Mouse (Mus musculus) MEL (cell line): Measurements from ENCODE around the gene Apc2. TPM values are rescaled to one million over a fixed set of nuclear protein-coding genes. Genes with fewer than 3 reads are reported as not detected.
A peak's percentile ranks its signal among the peaks of the same experiment; 100 is the strongest.

Source experiments
- DNase-seq: peaks from one replicate; pipeline ENCODE4 v3.0.0; 2011; ENCODE audit warnings: low read depth, low spot score
- H3K27ac ChIP-seq: 2 replicates; pipeline ENCODE4 v1.5.1; 2012; ENCODE audit warnings: low read depth, mild to moderate bottlenecking, control low read depth, low read length, moderate library complexity; ENCODE audit not compliant: control insufficient read depth
- H3K27me3 ChIP-seq, 2 experiments: fragments of 150-350 bp in 1 of 2; sonication (generic) in 1 of 2; 2 replicates each; pipeline ENCODE4 v1.6.1; 2012; ENCODE audit warnings: low read length in 2 of 2, mild to moderate bottlenecking in 2 of 2, improper control_type of control experiment in 1 of 2, moderate library complexity in 1 of 2; ENCODE audit not compliant: insufficient read depth in 2 of 2, control insufficient read depth in 1 of 2
- H3K36me3 ChIP-seq, 2 experiments: 2 replicates each; pipeline ENCODE4 v1.6.1; 2012 to 2014; ENCODE audit warnings: low read length in 2 of 2, improper control_type of control experiment in 1 of 2, inconsistent platforms in 1 of 2, mild to moderate bottlenecking in 1 of 2; ENCODE audit not compliant: insufficient read depth in 2 of 2, control insufficient read depth in 1 of 2
- H3K4me1 ChIP-seq, 2 experiments: fragments of 150-350 bp in 1 of 2; sonication (generic) in 1 of 2; 2 replicates each; pipeline ENCODE4 v1.6.1; 2012; ENCODE audit warnings: low read length in 2 of 2, improper control_type of control experiment in 1 of 2, mild to moderate bottlenecking in 1 of 2; ENCODE audit not compliant: insufficient read depth in 2 of 2, control insufficient read depth in 1 of 2
- H3K4me3 ChIP-seq, 2 experiments: fragments of 150-350 bp in 1 of 2; sonication (generic) in 1 of 2; 2 replicates each; pipeline ENCODE4 v1.5.1; 2012; ENCODE audit warnings: low read depth in 2 of 2, low read length in 2 of 2, mild to moderate bottlenecking in 2 of 2, moderate library complexity in 2 of 2, control low read depth in 1 of 2, improper control_type of control experiment in 1 of 2; ENCODE audit not compliant: control insufficient read depth in 1 of 2, insufficient read depth in 1 of 2
- H3K79me2 ChIP-seq: 2 replicates; pipeline ENCODE4 v1.6.1; 2012; ENCODE audit warnings: mild to moderate bottlenecking, low read length, moderate library complexity; ENCODE audit not compliant: control insufficient read depth, poor library complexity, insufficient read depth
- H3K9ac ChIP-seq: 2 replicates; pipeline ENCODE4 v1.6.1; 2012; ENCODE audit warnings: low read depth, mild to moderate bottlenecking, control low read depth, low read length, moderate library complexity; ENCODE audit not compliant: control insufficient read depth, poor library complexity, severe bottlenecking
- H3K9me3 ChIP-seq: fragments of 150-350 bp; sonication (generic); replicated peaks from 2 replicates; pipeline ENCODE4 v1.6.1; 2012; ENCODE audit warnings: mild to moderate bottlenecking, low read length, improper control_type of control experiment, moderate library complexity; ENCODE audit not compliant: insufficient read depth
- CHD1 ChIP-seq: IDR thresholded peaks from 2 replicates; pipeline ENCODE4 v1.6.1; 2012; ENCODE audit warnings: low read depth, mild to moderate bottlenecking, inconsistent platforms, low read length, improper control_type of control experiment
- E2F4 ChIP-seq: IDR thresholded peaks from 2 replicates; pipeline ENCODE4 v1.6.1; 2011; ENCODE audit warnings: low read depth, low read length, improper control_type of control experiment, borderline replicate concordance
- ETS1 ChIP-seq: IDR thresholded peaks from 2 replicates; pipeline ENCODE4 v1.6.1; 2012; ENCODE audit warnings: low read depth, mild to moderate bottlenecking, inconsistent platforms, low read length, improper control_type of control experiment, moderate library complexity
- GABPA ChIP-seq: IDR thresholded peaks from 2 replicates; pipeline ENCODE4 v1.6.1; 2012; ENCODE audit warnings: low read depth, mild to moderate bottlenecking, inconsistent platforms, low read length, improper control_type of control experiment, moderate library complexity
- HCFC1 ChIP-seq: IDR thresholded peaks from 2 replicates; pipeline ENCODE4 v1.6.1; 2012; ENCODE audit warnings: low read depth, mild to moderate bottlenecking, inconsistent platforms, low read length, improper control_type of control experiment, moderate library complexity
- KAT2A ChIP-seq: conservative IDR thresholded peaks from 2 replicates; pipeline ENCODE4 v1.6.1; 2012; ENCODE audit warnings: low read depth, low read length, improper control_type of control experiment, inconsistent platforms
- MXI1 ChIP-seq: IDR thresholded peaks from 2 replicates; pipeline ENCODE4 v1.6.1; 2011; ENCODE audit warnings: mild to moderate bottlenecking, low read depth, low read length, improper control_type of control experiment
- MYB ChIP-seq: IDR thresholded peaks from 2 replicates; pipeline ENCODE4 v1.6.1; 2011; ENCODE audit warnings: mild to moderate bottlenecking, low read depth, low read length, improper control_type of control experiment
- MYC ChIP-seq: IDR thresholded peaks from 2 replicates; pipeline ENCODE4 v1.6.1; 2011; ENCODE audit warnings: low read depth, mild to moderate bottlenecking, low read length, improper control_type of control experiment, moderate library complexity
- NELFE ChIP-seq: IDR thresholded peaks from 2 replicates; pipeline ENCODE4 v1.6.1; 2011; ENCODE audit warnings: low read depth, low read length, improper control_type of control experiment
- NRF1 ChIP-seq: IDR thresholded peaks from 2 replicates; pipeline ENCODE4 v1.6.1; 2014; ENCODE audit warnings: low read depth, mild to moderate bottlenecking, inconsistent platforms, low read length, improper control_type of control experiment, moderate library complexity; ENCODE audit not compliant: poor library complexity, insufficient read depth, severe bottlenecking
- POLR2AphosphoS2 ChIP-seq: IDR thresholded peaks from 2 replicates; pipeline ENCODE4 v1.6.1; 2011; ENCODE audit warnings: low read length, improper control_type of control experiment
- RAD21 ChIP-seq: IDR thresholded peaks from 2 replicates; pipeline ENCODE4 v1.6.1; 2011; ENCODE audit warnings: mild to moderate bottlenecking, low read depth, low read length, improper control_type of control experiment
- RCOR1 ChIP-seq: IDR thresholded peaks from 2 replicates; pipeline ENCODE4 v1.6.1; 2012; ENCODE audit warnings: low read depth, mild to moderate bottlenecking, inconsistent platforms, low read length, improper control_type of control experiment
- TAL1 ChIP-seq: IDR thresholded peaks from 2 replicates; pipeline ENCODE4 v1.6.1; 2012; ENCODE audit warnings: mild to moderate bottlenecking, inconsistent platforms, low read length, moderate library complexity, mixed read lengths
- TBP ChIP-seq: IDR thresholded peaks from 2 replicates; pipeline ENCODE4 v1.8.0; 2011; ENCODE audit warnings: low read depth, low read length, improper control_type of control experiment
- TCF12 ChIP-seq: IDR thresholded peaks from 2 replicates; pipeline ENCODE4 v1.6.1; 2014; ENCODE audit warnings: low read depth, mild to moderate bottlenecking, inconsistent platforms, low read length, improper control_type of control experiment, moderate library complexity
- UBTF ChIP-seq: IDR thresholded peaks from 2 replicates; pipeline ENCODE4 v1.6.1; 2012; ENCODE audit warnings: low read depth, mild to moderate bottlenecking, inconsistent platforms, low read length, improper control_type of control experiment, moderate library complexity, borderline replicate concordance; ENCODE audit not compliant: insufficient read depth
- USF1 ChIP-seq: IDR thresholded peaks from 2 replicates; pipeline ENCODE4 v1.6.1; 2014; ENCODE audit warnings: low read depth, mild to moderate bottlenecking, inconsistent platforms, low read length, improper control_type of control experiment, moderate library complexity
- USF2 ChIP-seq, 2 experiments: IDR thresholded peaks; 2 replicates each; pipeline ENCODE4 v1.6.1; 2011 to 2012; ENCODE audit warnings: improper control_type of control experiment in 2 of 2, low read length in 2 of 2, borderline replicate concordance in 1 of 2, inconsistent platforms in 1 of 2, low read depth in 1 of 2, mild to moderate bottlenecking in 1 of 2; ENCODE audit not compliant: insufficient read depth in 1 of 2
- ZC3H11A ChIP-seq: IDR thresholded peaks from 2 replicates; pipeline ENCODE4 v1.6.1; 2012; ENCODE audit warnings: low read depth, mild to moderate bottlenecking, inconsistent platforms, low read length, improper control_type of control experiment
- ZMIZ1 ChIP-seq: IDR thresholded peaks from 2 replicates; pipeline ENCODE4 v1.6.1; 2012; ENCODE audit warnings: low read depth, mild to moderate bottlenecking, inconsistent platforms, low read length, improper control_type of control experiment, moderate library complexity
- polyA plus RNA-seq, 2 experiments: library from polyadenylated mRNA; stranded (reverse) in 1 of 2; unstranded in 1 of 2; fragments of >175 nt in 1 of 2; fragments of >200 nt in 1 of 2; gene quantifications; 2 replicates each; pipeline versions ENCODE4 v1.2.1 to v1.2.4; 2012; ENCODE audit warnings: low replicate concordance in 2 of 2, low read depth in 1 of 2; ENCODE audit not compliant: insufficient read length in 2 of 2, insufficient read depth in 1 of 2, missing spikeins in 1 of 2
- total RNA-seq: library from RNA; depleted of rRNA; stranded (reverse); fragments of 300-350 nt; gene quantifications from 2 replicates; pipeline ENCODE4 v1.2.3, GENCODE M21; 2012

Apc2 gene
- total and polyA plus RNA-seq, 3 experiments: 0.58 to 1.2 TPM; not detected in 1

DNA sequence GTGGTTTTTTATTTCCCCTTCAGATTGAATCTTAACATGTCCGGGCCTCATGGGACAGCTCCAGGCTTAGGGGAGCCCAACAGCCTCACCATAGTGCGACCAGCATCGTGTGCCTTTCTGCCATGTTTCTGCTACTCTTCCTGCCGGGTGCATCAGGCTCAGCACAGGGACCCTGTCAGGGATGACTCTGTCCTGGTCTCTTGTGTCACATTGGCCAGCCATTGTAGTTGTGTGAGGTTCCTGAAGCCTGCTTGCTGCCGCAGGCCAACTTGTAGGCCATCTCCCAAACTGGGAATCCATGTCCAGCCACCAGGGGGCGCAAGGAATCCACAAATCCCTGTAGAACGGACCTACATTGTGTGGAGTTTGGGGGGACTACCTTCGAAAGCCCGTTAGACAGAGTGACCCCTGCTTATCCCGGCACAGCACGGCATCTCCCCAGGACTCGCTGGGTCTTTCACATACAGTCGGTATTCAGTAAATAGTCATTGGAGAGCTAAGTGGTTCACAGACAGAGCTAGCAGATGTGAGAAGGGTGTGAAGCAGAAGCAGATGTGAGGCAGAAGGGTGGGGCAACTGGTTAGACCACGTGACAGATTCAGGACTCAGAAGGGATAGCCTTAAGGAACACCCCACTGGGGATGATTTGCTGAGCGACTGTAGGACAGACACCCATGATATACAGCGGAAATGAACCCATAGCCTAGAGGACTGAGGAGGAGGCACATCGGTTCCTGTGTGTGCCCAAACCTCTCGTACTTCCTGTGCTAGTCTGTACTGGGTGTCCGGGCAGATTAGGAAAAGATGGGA lies 44.4 kb downstream of the Apc2 start (continued):
- TF ChIP-seq E2F4: no peak
- TF ChIP-seq ETS1: no peak
- peak; percentile 88 for TF ChIP-seq USF1
- no peak for TF ChIP-seq KAT2A
- TF ChIP-seq TAL1: no peak
- no peak for TF ChIP-seq HCFC1
- TF ChIP-seq USF2 (IDR thresholded peaks at IDR 0.05; ENCODE audit: borderline replicate concordance in 1 of 2, insufficient read depth in 1 of 2, low read depth in 1 of 2, low read length in 2 of 2): peak in 1 of 2 experiments; percentile 45; a peak in 1 of 4 replicates
- no peak for TF ChIP-seq CHD1
- no peak for TF ChIP-seq RCOR1
- 0 out of 2 replicates have a peak, but pooled peaks have one; percentile 45 for TF ChIP-seq MYC

DNA sequence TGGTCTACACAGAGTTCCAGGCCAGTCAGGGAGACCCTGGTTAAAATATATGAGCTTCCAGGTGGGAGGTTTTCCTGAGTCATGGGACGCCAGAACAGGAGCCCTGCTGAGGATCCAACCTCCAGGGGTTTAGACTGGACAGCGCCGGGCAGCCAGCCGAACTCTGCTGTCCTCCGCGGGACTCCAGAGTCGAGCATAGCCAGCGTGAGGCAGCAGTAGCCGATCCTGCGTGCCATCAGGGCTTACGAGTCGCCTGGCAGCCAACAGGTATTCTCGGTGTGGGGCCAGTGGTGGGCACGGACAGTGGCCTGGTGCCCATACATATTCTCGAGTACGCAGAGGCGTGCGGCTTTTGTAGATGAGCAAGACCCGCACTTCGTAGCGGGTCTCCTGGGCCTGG lies 45.2 kb downstream of the Apc2 start:
- DNase-seq: no peak
- H3K4me3 ChIP-seq: no peak overlapping the region
- H3K9me3 ChIP-seq: no peaks in the 10 kb centered on the region
- no peak overlapping the region for H3K27ac ChIP-seq
- peaks cover 0 to 12% of the 10 kb centered on the region in 2 experiments; a peak in 3 of 4 replicates for H3K36me3 ChIP-seq
- TF ChIP-seq NRF1 (no peak), E2F4 (no peak), UBTF (no peak), RCOR1 (no peak), MYB (no peak), RAD21 (no peak), POLR2AphosphoS2 (no peak), TCF12 (no peak), USF2 (IDR thresholded peaks at IDR 0.05; ENCODE audit: borderline replicate concordance in 1 of 2, insufficient read depth in 1 of 2, low read depth in 1 of 2, low read length in 2 of 2) (no peak), NELFE (no peak), MXI1 (no peak), HCFC1 (no peak), ZMIZ1 (no peak), TBP (no peak), GABPA (no peak), ZC3H11A (no peak)
- H3K27me3 ChIP-seq: no peaks in the 10 kb centered on the region
- peaks cover 8 to 22% of the 10 kb centered on the region in 2 experiments for H3K4me1 ChIP-seq
- no peaks in the 10 kb centered on the region for H3K79me2 ChIP-seq
- no peak overlapping the region for H3K9ac ChIP-seq
